8 mouse cellular contexts compared by ENCODE assay signal in the genomic region with DNA sequence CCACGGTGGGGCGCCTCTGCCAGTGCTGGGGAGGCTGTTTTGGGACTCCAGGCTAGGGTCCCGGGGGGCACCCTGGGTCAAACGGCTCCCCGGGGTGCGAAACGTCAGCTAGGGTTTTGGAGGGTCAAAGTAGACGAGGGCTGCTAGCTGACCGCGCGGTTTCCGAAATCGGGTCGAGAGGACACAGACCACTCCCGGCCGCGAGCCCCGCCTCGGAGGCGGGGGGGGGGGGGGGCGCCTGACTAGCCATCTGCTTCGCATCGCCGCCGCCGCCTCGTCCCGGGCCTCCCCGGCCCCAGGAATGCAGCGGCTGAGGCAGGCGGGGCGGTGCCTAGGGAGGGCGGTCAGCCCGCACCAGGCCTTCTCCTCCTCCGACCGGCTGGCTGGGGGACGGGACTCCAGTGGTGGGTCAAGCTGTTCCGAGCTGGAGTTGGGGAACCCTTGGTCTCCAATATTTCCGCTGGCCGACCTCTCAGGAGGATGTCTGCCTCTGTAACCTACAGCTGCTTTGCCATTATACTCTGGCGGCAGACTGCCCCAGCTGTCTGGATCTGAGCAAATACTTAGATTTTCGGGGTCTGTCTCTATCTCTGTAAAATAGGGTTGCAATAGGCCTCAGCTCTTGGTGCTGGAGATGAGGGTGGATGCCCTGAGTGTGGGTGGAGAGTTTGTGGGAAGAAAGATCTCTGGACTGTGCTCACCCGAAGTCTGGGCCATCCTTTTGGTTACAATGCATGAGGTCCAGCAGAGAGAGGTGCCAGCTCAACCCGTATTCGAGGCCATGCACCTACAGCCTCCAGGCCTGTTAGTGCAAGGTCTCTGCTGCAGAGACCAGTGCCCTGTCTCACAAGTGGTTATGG. TPM values are rescaled to one million over a fixed set of nuclear protein-coding genes. Genes with fewer than 3 reads are reported as not detected.
DNase-seq lines count a peak whose midpoint lies in the region; ATAC-seq and TF ChIP-seq lines count a peak whose summit lies in the region.

No protein-coding gene starts in this region.

- H3K9me3 ChIP-seq in embryonic facial prominence, embryonic 14.5 days (ENCODE audit: control insufficient read depth, low read length) = no peaks in the 10 kb centered on the region
- H3K9me3 ChIP-seq in heart, embryonic 15.5 days (replicated peaks) = no peaks in the 10 kb centered on the region
- no peaks in the 10 kb centered on the region for H3K9me3 ChIP-seq in kidney, postnatal 0 days (replicated peaks; ENCODE audit: low read length)

- ATAC-seq in embryonic facial prominence, embryonic 14.5 days (ENCODE audit: low read depth) = peak; percentile 60
- peak; percentile 58 for ATAC-seq in heart, embryonic 15.5 days (replicated peaks; ENCODE audit: insufficient number of reproducible peaks, insufficient read depth, low FRiP score, low read depth)
- peak; percentile 63 for ATAC-seq in kidney, postnatal 0 days (replicated peaks; ENCODE audit: low FRiP score, low read depth)

- peak overlapping the region; percentile 98 for H3K27ac ChIP-seq in embryonic facial prominence, embryonic 14.5 days (replicated peaks; ENCODE audit: low read depth, low read length)
- H3K27ac ChIP-seq in heart, embryonic 15.5 days = peak overlapping the region; percentile 82
- H3K27ac ChIP-seq in kidney, postnatal 0 days = peak overlapping the region; percentile 96

- H3K4me3 ChIP-seq in embryonic facial prominence, embryonic 14.5 days (ENCODE audit: low read depth, low read length) = peak overlapping the region; percentile 84
- H3K4me3 ChIP-seq in heart, embryonic 15.5 days = peak overlapping the region; percentile 62
- H3K4me3 ChIP-seq in kidney, postnatal 0 days (replicated peaks; ENCODE audit: low read depth, low read length) = peak overlapping the region; percentile 63

- peaks cover 29% of the 10 kb centered on the region for H3K27me3 ChIP-seq in embryonic facial prominence, embryonic 14.5 days (replicated peaks; ENCODE audit: control insufficient read depth, insufficient read depth, low read length)
- H3K27me3 ChIP-seq in heart, embryonic 15.5 days = peaks cover 77% of the 10 kb centered on the region
- H3K27me3 ChIP-seq in kidney, postnatal 0 days (ENCODE audit: insufficient read depth, low read length) = peaks cover 30% of the 10 kb centered on the region; the same call in 1 of the 2 replicates

- TF ChIP-seq CTCF in kidney, postnatal 0 days (IDR thresholded peaks at IDR 0.05; ENCODE audit: low read depth) = no peak

- H3K4me2 ChIP-seq in embryonic facial prominence, embryonic 14.5 days (ENCODE audit: low read depth, low read length) = peak overlapping the region; percentile 80
- H3K4me2 ChIP-seq in heart, embryonic 15.5 days = peak overlapping the region; percentile 88
- H3K4me2 ChIP-seq in kidney, postnatal 0 days (ENCODE audit: low read length) = peak overlapping the region; percentile 79

- peaks cover 20% of the 10 kb centered on the region; the same call in 1 of the 2 replicates for H3K36me3 ChIP-seq in embryonic facial prominence, embryonic 14.5 days (ENCODE audit: control insufficient read depth, insufficient read depth, low read length)
- no peaks in the 10 kb centered on the region for H3K36me3 ChIP-seq in heart, embryonic 15.5 days
- no peaks in the 10 kb centered on the region for H3K36me3 ChIP-seq in kidney, postnatal 0 days (ENCODE audit: insufficient read depth, low read length)

- H3K4me1 ChIP-seq in embryonic facial prominence, embryonic 14.5 days (ENCODE audit: control insufficient read depth, insufficient read depth, low read length) = peaks cover 53% of the 10 kb centered on the region
- H3K4me1 ChIP-seq in heart, embryonic 15.5 days (replicated peaks) = peaks cover 57% of the 10 kb centered on the region
- peaks cover 23% of the 10 kb centered on the region; the same call in 1 of the 2 replicates for H3K4me1 ChIP-seq in kidney, postnatal 0 days (replicated peaks; ENCODE audit: insufficient read depth, low read length)

- peak overlapping the region; percentile 96 for H3K9ac ChIP-seq in embryonic facial prominence, embryonic 14.5 days (ENCODE audit: low read depth, low read length)
- peak overlapping the region; percentile 65 for H3K9ac ChIP-seq in heart, embryonic 15.5 days
- H3K9ac ChIP-seq in kidney, postnatal 0 days (ENCODE audit: low read depth, low read length) = peak overlapping the region; percentile 82

- WGBS in embryonic facial prominence, embryonic 14.5 days = 9% methylated on average over 11 of the region's 45 CpGs
- 4% methylated on average over 39 of the region's 45 CpGs for WGBS in heart, embryonic 15.5 days
- 5% methylated on average over 40 of the region's 45 CpGs for WGBS in kidney, postnatal 0 days

- DNase-seq in NIH3T3 (ENCODE audit: low read depth) = peak; percentile 92
- DNase-seq in embryonic facial prominence, embryonic 14.5 days (ENCODE audit: low spot score) = peak; percentile 80
- DNase-seq in kidney, postnatal 0 days (ENCODE audit: low spot score) = peak; percentile 92
- DNase-seq in lung, postnatal 14 days = peak; percentile 76
- peak; percentile 86 for DNase-seq in yolk sac, embryonic 10.5 days (ENCODE audit: low spot score)
- DNase-seq in left cerebral cortex, adult 9 months (ENCODE audit: low spot score in 2 of 2) = no peak
- no peak for DNase-seq in frontal cortex, postnatal 25 days (ENCODE audit: low spot score in 2 of 2)

RNA-seq across cellular contexts. Expression of a gene that starts 1.5 kb away (rescaled TPM):
- 34.5 and 35.8 TPM in 2 replicates for polyA plus RNA-seq in embryonic facial prominence, embryonic 14.5 days (2014; fragmentation: Nextera tagmentation; extraction: Ambion mirVana)
- 6.6 and 11.3 TPM in 2 replicates for polyA plus RNA-seq in heart, embryonic 15.5 days (2015; fragmentation: Nextera tagmentation; extraction: Ambion mirVana)
- 12.2 and 18.7 TPM in 2 replicates for polyA plus RNA-seq in kidney, postnatal 0 days (2015; fragmentation: Nextera tagmentation; extraction: Ambion mirVana)

RNA-seq across cellular contexts. Expression of a gene that starts 34.4 kb away (rescaled TPM):
- 0.26 and 0.46 TPM in 2 replicates for polyA plus RNA-seq in embryonic facial prominence, embryonic 14.5 days (2014; fragmentation: Nextera tagmentation; extraction: Ambion mirVana)
- not detected in 2 replicates for polyA plus RNA-seq in heart, embryonic 15.5 days (2015; fragmentation: Nextera tagmentation; extraction: Ambion mirVana)
- 1.7 and 2.2 TPM in 2 replicates for polyA plus RNA-seq in kidney, postnatal 0 days (2015; fragmentation: Nextera tagmentation; extraction: Ambion mirVana)

RNA-seq across cellular contexts. Expression of a gene that starts 39.1 kb away (rescaled TPM):
- polyA plus RNA-seq in embryonic facial prominence, embryonic 14.5 days (2014; fragmentation: Nextera tagmentation; extraction: Ambion mirVana) = 77.1 and 90.9 TPM in 2 replicates
- 33.0 and 45.7 TPM in 2 replicates for polyA plus RNA-seq in heart, embryonic 15.5 days (2015; fragmentation: Nextera tagmentation; extraction: Ambion mirVana)
- 39.3 and 42.8 TPM in 2 replicates for polyA plus RNA-seq in kidney, postnatal 0 days (2015; fragmentation: Nextera tagmentation; extraction: Ambion mirVana)

RNA-seq across cellular contexts. Expression of a gene that starts 39.6 kb away (rescaled TPM):
- 2.4 and 3.0 TPM in 2 replicates for polyA plus RNA-seq in embryonic facial prominence, embryonic 14.5 days (2014; fragmentation: Nextera tagmentation; extraction: Ambion mirVana)
- 1.5 and 2.1 TPM in 2 replicates for polyA plus RNA-seq in heart, embryonic 15.5 days (2015; fragmentation: Nextera tagmentation; extraction: Ambion mirVana)
- polyA plus RNA-seq in kidney, postnatal 0 days (2015; fragmentation: Nextera tagmentation; extraction: Ambion mirVana) = 131 and 147 TPM in 2 replicates

Comparison
In these comparisons a context has a peak if more than half of its experiments do, and no peak if none do; other contexts are left out.
1. DNase-seq: peak in NIH3T3 (single experiment), embryonic facial prominence, embryonic 14.5 days (single experiment), kidney, postnatal 0 days (single experiment), lung, postnatal 14 days (single experiment) and yolk sac, embryonic 10.5 days (single experiment); none in left cerebral cortex, adult 9 months (0 of 2) and frontal cortex, postnatal 25 days (0 of 2).
2. Peak in every context shown above with its lines, with median percentiles within 50 percentile points of each other: ATAC-seq, H3K27ac ChIP-seq, H3K4me2 ChIP-seq, H3K4me3 ChIP-seq and H3K9ac ChIP-seq.